Mouse (Mus musculus) spleen, postnatal 0 days (tissue): ENCODE results near the gene Zfp638. TPM values are rescaled to one million over a fixed set of nuclear protein-coding genes. Genes with fewer than 3 reads are reported as not detected.

Source experiments
- polyA plus RNA-seq: library from polyadenylated mRNA; unstranded; fragments of >200 nt; fragmentation: Nextera tagmentation; extraction: Ambion mirVana; gene quantifications from 2 replicates; pipeline ENCODE4 v1.2.1, GENCODE M21; 2015

Zfp638 gene
- 27.9 and 30.9 TPM in 2 replicates for polyA plus RNA-seq

DNA sequence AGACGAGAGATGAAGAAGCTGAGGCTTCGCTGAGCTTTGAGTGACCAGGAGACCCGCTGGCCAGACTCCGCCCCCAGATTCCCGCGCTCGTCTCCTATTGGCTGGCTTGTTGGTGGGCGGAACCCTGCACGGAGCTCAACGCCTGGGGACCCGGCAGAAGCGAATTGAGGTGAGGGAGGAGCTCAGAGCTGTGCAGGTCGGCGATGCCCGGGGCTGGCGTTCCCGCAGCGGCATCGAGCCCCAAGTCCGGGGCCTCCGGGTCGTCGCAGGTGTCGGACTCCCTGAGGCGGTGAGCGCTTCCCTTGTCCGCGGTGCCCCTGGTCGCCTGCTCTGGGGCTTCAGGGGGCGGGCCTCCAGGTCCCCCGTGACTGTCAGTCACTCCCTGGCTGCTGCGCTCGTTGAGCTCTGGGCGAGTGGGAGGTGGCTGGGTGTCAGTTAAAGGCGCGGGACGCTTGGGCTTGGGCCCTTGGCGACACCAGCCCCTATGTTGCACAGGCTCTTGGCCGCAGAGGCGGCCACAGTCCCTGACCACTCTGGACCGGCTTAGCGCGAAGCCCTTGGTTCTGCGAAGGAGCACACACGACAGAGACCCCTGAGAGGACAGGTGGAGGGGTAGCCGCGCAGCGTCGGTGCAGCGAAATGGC, at the start of gene Zfp638:
Gene Zfp638 (plus strand): TSS at position 156 of the 644 bp plus-strand sequence.

GRCm38 (mm10) chr6:83831606-83832123, 35.2 kb upstream of the Zfp638 start, which contains the start of gene Paip2b:
Paip2b (minus strand) TSS chr6:83831741.

GRCm38 (mm10) chr6:84008363-84009171, 141.7 kb downstream of the Zfp638 start, which contains the start of gene Dysf:
Dysf (plus strand) TSS chr6:84008590.

Other genes starting within 250 kb of the Zfp638 start
- gene Clec4f, start 210.9 kb upstream of the Zfp638 start, polyA plus RNA-seq: 0.07 and 0.08 TPM in 2 replicates
- gene Cd207, start 189.3 kb upstream of the Zfp638 start, polyA plus RNA-seq: not detected in 2 replicates
- gene Vax2, start 155.8 kb upstream of the Zfp638 start, polyA plus RNA-seq: not detected in 2 replicates
- not detected in 2 replicates for gene Atp6v1b1, start 124.1 kb upstream of the Zfp638 start, polyA plus RNA-seq
- gene Ankrd53, start 104.5 kb upstream of the Zfp638 start, polyA plus RNA-seq: not detected in 2 replicates
- 63.7 and 66.6 TPM in 2 replicates for gene Tex261, start 91.3 kb upstream of the Zfp638 start, polyA plus RNA-seq
- 22.9 and 27.3 TPM in 2 replicates for gene Nagk, start 72.1 kb upstream of the Zfp638 start, polyA plus RNA-seq
- 4.1 and 5.4 TPM in 2 replicates for gene Paip2b, start 35.4 kb upstream of the Zfp638 start, polyA plus RNA-seq
- 4.8 and 6.7 TPM in 2 replicates for gene Dysf, start 141.5 kb downstream of the Zfp638 start, polyA plus RNA-seq